Mouse (Mus musculus): ENCODE measurements at regions not wholly inside any gene's neighbourhood (a gene's known extent, or its start where the extent isn't known, plus 50 kb on each side); places are given as distances from the start of the nearest gene placed in this dataset.
"Not testable (repeated sequence)": the region's sequence is repeated elsewhere in the genome, so short reads cannot be mapped to it uniquely, and the experiment has no call there.

GRCm38 (mm10) chr16:15368383-15369163, 51.3 kb downstream of the Gm21897 start:
- no peak for DNase-seq (ENCODE audit: low read depth)

DNA sequence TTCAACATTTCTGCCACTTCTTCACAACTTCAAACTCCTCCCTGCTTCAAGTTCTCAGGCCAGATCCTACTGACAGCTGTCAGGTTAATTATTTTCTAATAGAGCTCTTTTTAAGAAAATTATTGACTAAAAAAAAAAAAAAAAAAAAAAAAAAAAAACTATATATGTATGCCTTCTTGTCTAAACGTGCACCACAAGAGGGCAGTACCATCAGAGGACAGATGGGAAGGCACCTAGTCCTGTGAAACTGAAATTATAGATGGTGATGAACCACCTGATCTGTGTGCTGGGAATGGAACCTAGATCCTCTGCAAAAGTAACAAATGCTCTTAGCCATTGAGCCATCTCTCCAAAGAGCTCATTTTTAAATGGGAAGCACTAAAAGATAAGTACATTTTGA, 55.6 kb downstream of the Gm21897 start:
- peak; percentile 42 for DNase-seq (ENCODE audit: low read depth)

- no peak for DNase-seq (ENCODE audit: low read depth)
Observed at GRCm38 (mm10) chr16:15373961-15374360, 56.7 kb downstream of the Gm21897 start.

DNA sequence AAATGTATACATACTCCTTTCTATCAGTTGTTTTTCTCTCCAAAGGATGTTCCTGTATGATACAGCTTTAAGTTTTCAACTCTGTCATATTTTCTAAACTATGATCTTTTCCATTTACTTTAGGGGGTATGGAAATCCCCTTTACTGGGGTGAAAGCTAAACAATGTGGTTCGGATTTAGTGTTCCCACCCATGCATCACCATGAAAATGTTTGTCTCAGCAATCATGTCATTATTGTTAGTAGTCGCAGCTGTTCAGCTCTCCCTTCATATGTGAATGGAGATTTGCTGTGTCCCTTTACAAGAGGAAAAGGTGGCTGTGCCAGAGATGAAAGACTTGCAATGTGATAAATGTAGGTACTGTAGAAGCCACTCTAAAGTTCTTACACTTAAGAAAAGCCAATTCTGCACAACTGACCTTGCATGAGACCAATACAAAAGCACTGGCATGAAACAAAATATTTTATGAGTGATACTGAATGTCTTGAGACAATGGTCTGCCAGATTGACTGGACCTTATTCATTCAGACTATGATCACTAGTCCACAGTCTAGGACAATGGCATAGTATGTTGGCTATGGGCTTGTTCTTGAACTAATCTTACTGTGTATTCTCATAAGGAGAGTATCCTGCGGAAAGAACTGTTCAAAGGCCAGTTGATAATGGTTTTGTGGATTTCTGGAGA, 68.4 kb downstream of the Gm21897 start:
- no peak for DNase-seq (ENCODE audit: low read depth)

DNA sequence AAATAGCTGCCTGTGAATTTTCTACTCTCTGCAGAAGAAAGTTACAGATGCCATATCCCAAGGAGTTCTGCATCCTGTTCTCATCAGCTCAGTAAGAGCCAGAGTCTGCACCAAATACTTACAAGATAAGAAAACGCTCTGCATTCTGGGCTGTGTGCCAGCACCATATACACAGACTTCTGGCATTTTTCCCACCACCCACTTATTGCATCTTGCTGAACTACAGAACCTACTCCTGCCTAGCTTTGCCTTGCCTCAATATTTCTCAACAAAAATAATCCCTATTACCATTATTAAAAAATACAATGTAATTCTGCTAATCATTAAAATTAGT, 69.0 kb downstream of the Gm21897 start:
- DNase-seq (ENCODE audit: low read depth): peak; percentile 33

DNA sequence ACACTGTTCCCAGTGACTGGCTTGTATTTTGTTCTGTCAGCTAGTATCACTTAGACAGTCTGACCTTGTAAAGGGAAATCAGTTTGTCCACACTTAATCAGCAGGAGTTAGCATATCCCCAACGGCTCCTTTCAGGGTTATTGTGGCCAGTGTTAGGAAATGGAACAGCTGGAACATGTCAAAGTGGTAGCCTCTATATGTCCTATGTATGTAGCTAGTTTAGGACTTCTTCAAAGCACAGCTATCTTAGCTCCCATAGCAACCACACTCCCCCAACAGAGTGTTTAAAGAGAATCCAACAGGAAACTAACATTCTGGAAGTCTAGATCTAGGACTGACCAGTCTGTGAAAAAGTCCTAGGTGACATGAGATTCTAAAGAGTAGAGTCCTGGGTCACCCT, 72.6 kb downstream of the Gm21897 start:
- no peak for DNase-seq (ENCODE audit: low read depth)

DNA sequence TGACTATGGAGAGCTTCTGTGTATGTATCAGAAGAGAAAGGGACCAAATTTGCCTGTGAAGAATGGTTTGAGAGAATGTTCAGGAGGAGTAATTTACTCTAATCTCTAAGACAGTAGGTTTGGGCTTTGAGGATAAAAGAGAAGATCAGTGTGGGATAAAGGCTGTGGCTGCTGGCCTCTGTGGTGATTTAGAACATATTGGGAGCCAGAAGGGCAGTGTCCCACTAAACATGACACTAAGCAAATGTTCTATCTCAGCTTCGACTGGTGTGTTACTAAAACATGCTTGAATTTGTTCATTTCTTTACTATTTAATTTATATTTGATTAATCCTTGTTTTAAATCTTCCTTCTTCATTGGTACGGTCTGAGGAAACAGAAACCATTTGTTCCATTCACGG, 113.1 kb downstream of the Gm21897 start:
- DNase-seq (ENCODE audit: low read depth): no peak

- no peak for DNase-seq (ENCODE audit: low read depth)
Observed at GRCm38 (mm10) chr16:15432681-15433080, 115.4 kb downstream of the Gm21897 start.

- DNase-seq (ENCODE audit: low read depth): not testable (repeated sequence)
Observed at GRCm38 (mm10) chr16:15462856-15463255, 145.6 kb downstream of the Gm21897 start.

- DNase-seq (ENCODE audit: low read depth): peak; percentile 5
Observed at GRCm38 (mm10) chr16:15473875-15474274, 156.6 kb downstream of the Gm21897 start.

GRCm38 (mm10) chr16:15478876-15479275, 161.6 kb downstream of the Gm21897 start:
- DNase-seq (ENCODE audit: low read depth): peak; percentile 4

GRCm38 (mm10) chr16:15491328-15491999, 174.2 kb downstream of the Gm21897 start:
- no peak for DNase-seq (ENCODE audit: low read depth)

GRCm38 (mm10) chr16:15493236-15493635, 176.0 kb downstream of the Gm21897 start:
- no peak for DNase-seq (ENCODE audit: low read depth)
